Mouse (Mus musculus) ES-Bruce4 (cell line): ENCODE results near the gene E330021D16Rik.

Experiments used
- CTCF ChIP-seq: IDR thresholded peaks from one replicate; pipeline ENCODE4 v1.8.1; 2011; ENCODE audit warnings: low read depth, low read length
- POLR2A ChIP-seq: IDR thresholded peaks from one replicate; pipeline ENCODE4 v1.8.1; 2011; ENCODE audit warnings: low read length; ENCODE audit not compliant: insufficient read depth

DNA sequence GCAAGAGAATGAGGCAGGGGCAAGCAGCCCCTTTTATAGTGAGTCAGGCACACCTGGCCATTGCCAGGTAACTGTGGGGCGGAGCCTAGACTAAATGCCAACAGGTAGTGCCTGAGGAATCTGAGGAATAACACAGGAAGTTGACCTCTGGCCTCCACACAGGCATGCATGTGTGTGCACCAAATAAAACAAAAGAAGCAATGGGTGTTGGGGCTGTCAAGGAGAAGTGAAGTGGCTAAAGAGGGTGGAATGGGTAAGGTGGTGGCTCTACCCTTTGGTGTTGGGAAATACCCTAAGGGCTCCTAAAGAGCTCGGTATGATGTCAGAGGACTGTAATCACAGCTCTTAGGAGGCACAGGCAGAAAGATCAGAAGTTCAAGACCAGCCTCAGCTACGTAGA is 32.2 kb downstream of the E330021D16Rik start:
- TF ChIP-seq CTCF = no peak
- TF ChIP-seq POLR2A = no peak
